Mouse (Mus musculus): Measurements from ENCODE around the gene Epha2. TPM values are rescaled to one million over a fixed set of nuclear protein-coding genes. Genes with fewer than 3 reads are reported as not detected.
A peak's percentile ranks its signal among the peaks of the same experiment; 100 is the strongest.

Epha2 gene
- polyA plus RNA-seq, 1 experiment, result 1.6 TPM

GRCm38 (mm10) chr4:141285128-141285527 is 15.9 kb upstream of the Epha2 start:
- H3K27ac ChIP-seq (replicated peaks; ENCODE audit: low read depth, low read length), result no peak overlapping the region
- H3K4me1 ChIP-seq (ENCODE audit: control insufficient read depth, insufficient read depth, insufficient read length, low read length), result peaks cover 27% of the 10 kb centered on the region
- no peak overlapping the region for H3K4me3 ChIP-seq (ENCODE audit: insufficient read depth, low read depth, low read length)

- Histone ChIP-seq H3K4me3 (ENCODE audit: insufficient read depth, low read depth, low read length) (no peak overlapping the region), H3K4me1 (ENCODE audit: control insufficient read depth, insufficient read depth, insufficient read length, low read length) (peaks cover 16% of the 10 kb centered on the region), H3K27ac (replicated peaks; ENCODE audit: low read depth, low read length) (no peak overlapping the region)
Observed at GRCm38 (mm10) chr4:141286860-141287517, 14.1 kb upstream of the Epha2 start.

- Histone ChIP-seq H3K4me3 (ENCODE audit: insufficient read depth, low read depth, low read length) (no peak overlapping the region), H3K27ac (replicated peaks; ENCODE audit: low read depth, low read length) (no peak overlapping the region), H3K4me1 (ENCODE audit: control insufficient read depth, insufficient read depth, insufficient read length, low read length) (peaks cover 14% of the 10 kb centered on the region)
Observed at GRCm38 (mm10) chr4:141287518-141288004, 13.5 kb upstream of the Epha2 start.

GRCm38 (mm10) chr4:141288152-141288551 is 12.9 kb upstream of the Epha2 start:
- H3K4me1 ChIP-seq (ENCODE audit: control insufficient read depth, insufficient read depth, insufficient read length, low read length), result peaks cover 14% of the 10 kb centered on the region
- no peak overlapping the region for H3K27ac ChIP-seq (replicated peaks; ENCODE audit: low read depth, low read length)
- no peak overlapping the region for H3K4me3 ChIP-seq (ENCODE audit: insufficient read depth, low read depth, low read length)

GRCm38 (mm10) chr4:141291571-141292375 is 9.3 kb upstream of the Epha2 start:
- Histone ChIP-seq H3K27ac (replicated peaks; ENCODE audit: low read depth, low read length) (no peak overlapping the region), H3K4me3 (ENCODE audit: insufficient read depth, low read depth, low read length) (no peak overlapping the region), H3K4me1 (ENCODE audit: control insufficient read depth, insufficient read depth, insufficient read length, low read length) (peaks cover 11% of the 10 kb centered on the region)

- Histone ChIP-seq H3K27ac (replicated peaks; ENCODE audit: low read depth, low read length) (no peak overlapping the region), H3K4me3 (ENCODE audit: insufficient read depth, low read depth, low read length) (no peak overlapping the region), H3K4me1 (ENCODE audit: control insufficient read depth, insufficient read depth, insufficient read length, low read length) (peaks cover 12% of the 10 kb centered on the region)
Observed at GRCm38 (mm10) chr4:141295774-141296186, 5.3 kb upstream of the Epha2 start.

- H3K4me1 ChIP-seq (ENCODE audit: control insufficient read depth, insufficient read depth, insufficient read length, low read length), result peaks cover 12% of the 10 kb centered on the region
- no peak overlapping the region for H3K4me3 ChIP-seq (ENCODE audit: insufficient read depth, low read depth, low read length)
- H3K27ac ChIP-seq (replicated peaks; ENCODE audit: low read depth, low read length), result no peak overlapping the region
Observed at GRCm38 (mm10) chr4:141297934-141298333, 3.1 kb upstream of the Epha2 start.

GRCm38 (mm10) chr4:141299356-141299755 is 1.7 kb upstream of the Epha2 start:
- Histone ChIP-seq H3K4me3 (ENCODE audit: insufficient read depth, low read depth, low read length) (no peak overlapping the region), H3K4me1 (ENCODE audit: control insufficient read depth, insufficient read depth, insufficient read length, low read length) (peaks cover 12% of the 10 kb centered on the region), H3K27ac (replicated peaks; ENCODE audit: low read depth, low read length) (no peak overlapping the region)

GRCm38 (mm10) chr4:141300196-141300595 is 844 bp upstream of the Epha2 start:
- peaks cover 12% of the 10 kb centered on the region for H3K4me1 ChIP-seq (ENCODE audit: control insufficient read depth, insufficient read depth, insufficient read length, low read length)
- H3K4me3 ChIP-seq (ENCODE audit: insufficient read depth, low read depth, low read length), result no peak overlapping the region
- no peak overlapping the region for H3K27ac ChIP-seq (replicated peaks; ENCODE audit: low read depth, low read length)

- Histone ChIP-seq H3K4me3 (ENCODE audit: insufficient read depth, low read depth, low read length) (peak overlapping the region; percentile 97), H3K27ac (replicated peaks; ENCODE audit: low read depth, low read length) (peak overlapping the region; percentile 82), H3K4me1 (ENCODE audit: control insufficient read depth, insufficient read depth, insufficient read length, low read length) (peaks cover 12% of the 10 kb centered on the region)
Observed at GRCm38 (mm10) chr4:141301591-141302427, 769 bp downstream of the Epha2 start.

GRCm38 (mm10) chr4:141302428-141303401 is 1.7 kb downstream of the Epha2 start:
- Histone ChIP-seq H3K4me1 (ENCODE audit: control insufficient read depth, insufficient read depth, insufficient read length, low read length) (peaks cover 12% of the 10 kb centered on the region), H3K27ac (replicated peaks; ENCODE audit: low read depth, low read length) (peak overlapping the region; percentile 82), H3K4me3 (ENCODE audit: insufficient read depth, low read depth, low read length) (peak overlapping the region; percentile 97)

- Histone ChIP-seq H3K4me3 (ENCODE audit: insufficient read depth, low read depth, low read length) (peak overlapping the region; percentile 97), H3K27ac (replicated peaks; ENCODE audit: low read depth, low read length) (no peak overlapping the region; the same call in 1 of the 2 replicates), H3K4me1 (ENCODE audit: control insufficient read depth, insufficient read depth, insufficient read length, low read length) (peaks cover 12% of the 10 kb centered on the region)
Observed at GRCm38 (mm10) chr4:141303402-141304222, 2.6 kb downstream of the Epha2 start.

GRCm38 (mm10) chr4:141304223-141304611 is 3.2 kb downstream of the Epha2 start:
- Histone ChIP-seq H3K27ac (replicated peaks; ENCODE audit: low read depth, low read length) (no peak overlapping the region), H3K4me1 (ENCODE audit: control insufficient read depth, insufficient read depth, insufficient read length, low read length) (peaks cover 10% of the 10 kb centered on the region), H3K4me3 (ENCODE audit: insufficient read depth, low read depth, low read length) (no peak overlapping the region)

Data from brown adipose tissue, adult 24 weeks (tissue).